Mouse (Mus musculus) layer of hippocampus, adult 8-10 months (tissue): ENCODE data around the gene Ndst2. TPM values are rescaled to one million over a fixed set of nuclear protein-coding genes. Genes with fewer than 3 reads are reported as not detected.

Source experiments
- DNase-seq, 2 experiments: peaks; one replicate each; pipeline ENCODE4 v3.0.0; 2022; ENCODE audit warnings: low spot score in 2 of 2
- total RNA-seq, 4 experiments: library from RNA; stranded (reverse); gene quantifications; 2 replicates each; pipeline ENCODE4 v1.2.4; 2022

The Ndst2 gene
- total RNA-seq, 4 experiments from 2014 or later: 16.6 to 24.3 (median 18.3) TPM

GRCm38 (mm10) chr14:20701554-20701953 lies 32.8 kb downstream of the Ndst2 start:
- DNase-seq: no peak

GRCm38 (mm10) chr14:20700362-20700761 lies 34.0 kb downstream of the Ndst2 start:
- no peak for DNase-seq

GRCm38 (mm10) chr14:20698515-20698914 lies 35.8 kb downstream of the Ndst2 start:
- DNase-seq: no peak

- DNase-seq: peak; percentile 48 to 52
These were observed 37.4 kb downstream of the Ndst2 start for GRCm38 (mm10) chr14:20696986-20697385.

- no peak for DNase-seq
These were observed 38.4 kb downstream of the Ndst2 start for GRCm38 (mm10) chr14:20695761-20696520.

GRCm38 (mm10) chr14:20694884-20695760 lies 39.2 kb downstream of the Ndst2 start, which contains the start of gene Fut11:
TSS of gene Fut11 (plus strand) at chr14:20694968.
- DNase-seq: peak; percentile 78 to 83

GRCm38 (mm10) chr14:20694185-20694883 lies 40.0 kb downstream of the Ndst2 start:
- DNase-seq: no peak

GRCm38 (mm10) chr14:20693589-20694101 lies 40.7 kb downstream of the Ndst2 start:
- DNase-seq: no peak

GRCm38 (mm10) chr14:20691772-20692171 lies 42.6 kb downstream of the Ndst2 start:
- DNase-seq: no peak

- no peak for DNase-seq
These were observed 45.4 kb downstream of the Ndst2 start for GRCm38 (mm10) chr14:20689009-20689408.

GRCm38 (mm10) chr14:20686576-20686975 lies 47.8 kb downstream of the Ndst2 start:
- no peak for DNase-seq

GRCm38 (mm10) chr14:20682498-20682897 lies 51.9 kb downstream of the Ndst2 start:
- no peak for DNase-seq

- DNase-seq: no peak
These were observed 52.6 kb downstream of the Ndst2 start for GRCm38 (mm10) chr14:20681742-20682141.

- no peak for DNase-seq
These were observed 56.5 kb downstream of the Ndst2 start for GRCm38 (mm10) chr14:20677906-20678305.

GRCm38 (mm10) chr14:20674064-20674833 lies 60.1 kb downstream of the Ndst2 start, which contains the start of gene Sec24c:
TSS of gene Sec24c (plus strand) at chr14:20674308.
- DNase-seq: peak; percentile 94 to 95

- peak; percentile 51 to 72 for DNase-seq
These were observed 60.7 kb downstream of the Ndst2 start for GRCm38 (mm10) chr14:20673735-20674063.
